Mouse (Mus musculus): ENCODE data around the gene Slmap. TPM values are rescaled to one million over a fixed set of nuclear protein-coding genes. Genes with fewer than 3 reads are reported as not detected.

Slmap gene
- total RNA-seq, 4 experiments from 2014 or later: 242 to 367 (median 269) TPM

- DNase-seq (ENCODE audit: low spot score): no peak
These were observed 57.0 kb downstream of the Slmap start for GRCm38 (mm10) chr14:26477738-26478137.

GRCm38 (mm10) chr14:26476391-26476790 lies 58.3 kb downstream of the Slmap start:
- no peak for DNase-seq (ENCODE audit: low spot score)

- DNase-seq (ENCODE audit: low spot score): no peak
These were observed 66.8 kb downstream of the Slmap start for GRCm38 (mm10) chr14:26467974-26468373.

- no peak for DNase-seq (ENCODE audit: low spot score)
These were observed 68.1 kb downstream of the Slmap start for GRCm38 (mm10) chr14:26466544-26467125.

GRCm38 (mm10) chr14:26465898-26466297 lies 68.8 kb downstream of the Slmap start:
- no peak for DNase-seq (ENCODE audit: low spot score)

GRCm38 (mm10) chr14:26459516-26459915 lies 75.2 kb downstream of the Slmap start:
- DNase-seq (ENCODE audit: low spot score): no peak

GRCm38 (mm10) chr14:26454851-26455250 lies 79.9 kb downstream of the Slmap start:
- DNase-seq (ENCODE audit: low spot score): no peak

GRCm38 (mm10) chr14:26450036-26450800 lies 84.5 kb downstream of the Slmap start:
- no peak for DNase-seq (ENCODE audit: low spot score)

- DNase-seq (ENCODE audit: low spot score): no peak
These were observed 86.2 kb downstream of the Slmap start for GRCm38 (mm10) chr14:26448581-26448980.

- no peak for DNase-seq (ENCODE audit: low spot score)
These were observed 87.5 kb downstream of the Slmap start for GRCm38 (mm10) chr14:26447223-26447622.

- DNase-seq (ENCODE audit: low spot score): no peak
These were observed 88.2 kb downstream of the Slmap start for GRCm38 (mm10) chr14:26446538-26446937.

- no peak for DNase-seq (ENCODE audit: low spot score)
These were observed 92.2 kb downstream of the Slmap start for GRCm38 (mm10) chr14:26442534-26442933.

- peak; percentile 32 for DNase-seq (ENCODE audit: low spot score)
These were observed 93.5 kb downstream of the Slmap start for GRCm38 (mm10) chr14:26441041-26441812.

- DNase-seq (ENCODE audit: low spot score): no peak
These were observed 94.7 kb downstream of the Slmap start for GRCm38 (mm10) chr14:26439996-26440395.

GRCm38 (mm10) chr14:26437771-26438170 lies 97.0 kb downstream of the Slmap start:
- no peak for DNase-seq (ENCODE audit: low spot score)

- no peak for DNase-seq (ENCODE audit: low spot score)
These were observed 98.4 kb downstream of the Slmap start for GRCm38 (mm10) chr14:26436304-26436703.

GRCm38 (mm10) chr14:26432320-26432719 lies 102.4 kb downstream of the Slmap start:
- no peak for DNase-seq (ENCODE audit: low spot score)

GRCm38 (mm10) chr14:26431919-26432318 lies 102.8 kb downstream of the Slmap start:
- DNase-seq (ENCODE audit: low spot score): no peak

GRCm38 (mm10) chr14:26420231-26420630 lies 114.5 kb downstream of the Slmap start:
- DNase-seq (ENCODE audit: low spot score): no peak

- DNase-seq (ENCODE audit: low spot score): no peak
These were observed 116.8 kb downstream of the Slmap start for GRCm38 (mm10) chr14:26417956-26418355.

GRCm38 (mm10) chr14:26417088-26417487 lies 117.6 kb downstream of the Slmap start:
- no peak for DNase-seq (ENCODE audit: low spot score)

GRCm38 (mm10) chr14:26413581-26413980 lies 121.2 kb downstream of the Slmap start:
- DNase-seq (ENCODE audit: low spot score): no peak

- no peak for DNase-seq (ENCODE audit: low spot score)
These were observed 128.0 kb downstream of the Slmap start for GRCm38 (mm10) chr14:26406746-26407145.
